Mouse (Mus musculus) testis, adult 2 months (tissue): ENCODE measurements at regions not wholly inside any gene's neighbourhood (a gene's known extent, or its start where the extent isn't known, plus 50 kb on each side); places are given as distances from the start of the nearest gene placed in this dataset.

Source experiments
- H3K27ac ChIP-seq: fragments of 200-500 bp; 2 replicates; pipeline ENCODE4 v1.5.1; 2012; ENCODE audit warnings: low read depth, low read length; ENCODE audit not compliant: control insufficient read depth, insufficient read depth
- H3K27me3 ChIP-seq: fragments of 200-500 bp; 2 replicates; pipeline ENCODE4 v1.6.1; 2012; ENCODE audit warnings: mild to moderate bottlenecking, low read length, moderate library complexity; ENCODE audit not compliant: control insufficient read depth, insufficient read depth
- H3K36me3 ChIP-seq: fragments of 200-500 bp; 2 replicates; pipeline ENCODE4 v1.6.1; 2012; ENCODE audit warnings: mild to moderate bottlenecking, low read length; ENCODE audit not compliant: control insufficient read depth, insufficient read depth
- H3K4me1 ChIP-seq: fragments of 200-500 bp; 2 replicates; pipeline ENCODE4 v1.6.1; 2012; ENCODE audit warnings: low read length; ENCODE audit not compliant: control insufficient read depth, insufficient read depth
- H3K4me3 ChIP-seq: fragments of 200-500 bp; 2 replicates; pipeline ENCODE4 v1.5.1; 2012; ENCODE audit warnings: low read depth, mild to moderate bottlenecking, low read length, moderate library complexity, mixed read lengths; ENCODE audit not compliant: control insufficient read depth
- CTCF ChIP-seq: fragments of 200-500 bp; IDR thresholded peaks from 2 replicates; pipeline ENCODE4 v1.5.1; 2012; ENCODE audit warnings: low read depth, mild to moderate bottlenecking, inconsistent platforms, low read length, moderate library complexity; ENCODE audit not compliant: control insufficient read depth, insufficient read depth, insufficient replicate concordance
- POLR2A ChIP-seq: fragments of 200-500 bp; IDR thresholded peaks from 2 replicates; pipeline ENCODE4 v1.6.1; 2012; ENCODE audit warnings: low read depth, mild to moderate bottlenecking, inconsistent platforms, low read length, moderate library complexity; ENCODE audit not compliant: control insufficient read depth

- no peaks in the 10 kb centered on the region for H3K4me1 ChIP-seq
- no peaks in the 10 kb centered on the region for H3K36me3 ChIP-seq
- H3K27ac ChIP-seq: no peak overlapping the region
- TF ChIP-seq CTCF: no peak
- TF ChIP-seq POLR2A: no peak
- H3K4me3 ChIP-seq: no peak overlapping the region
- H3K27me3 ChIP-seq: no peaks in the 10 kb centered on the region
These were observed 64.1 kb downstream of the Gm11983 start for GRCm38 (mm10) chr11:6773364-6773763.

- no peak for TF ChIP-seq CTCF
- no peak for TF ChIP-seq POLR2A
- H3K4me1 ChIP-seq: no peaks in the 10 kb centered on the region
- no peak overlapping the region for H3K4me3 ChIP-seq
- no peaks in the 10 kb centered on the region for H3K36me3 ChIP-seq
- no peaks in the 10 kb centered on the region for H3K27me3 ChIP-seq
- no peak overlapping the region for H3K27ac ChIP-seq
These were observed 68.1 kb downstream of the Gm11983 start for GRCm38 (mm10) chr11:6769437-6769765.

DNA sequence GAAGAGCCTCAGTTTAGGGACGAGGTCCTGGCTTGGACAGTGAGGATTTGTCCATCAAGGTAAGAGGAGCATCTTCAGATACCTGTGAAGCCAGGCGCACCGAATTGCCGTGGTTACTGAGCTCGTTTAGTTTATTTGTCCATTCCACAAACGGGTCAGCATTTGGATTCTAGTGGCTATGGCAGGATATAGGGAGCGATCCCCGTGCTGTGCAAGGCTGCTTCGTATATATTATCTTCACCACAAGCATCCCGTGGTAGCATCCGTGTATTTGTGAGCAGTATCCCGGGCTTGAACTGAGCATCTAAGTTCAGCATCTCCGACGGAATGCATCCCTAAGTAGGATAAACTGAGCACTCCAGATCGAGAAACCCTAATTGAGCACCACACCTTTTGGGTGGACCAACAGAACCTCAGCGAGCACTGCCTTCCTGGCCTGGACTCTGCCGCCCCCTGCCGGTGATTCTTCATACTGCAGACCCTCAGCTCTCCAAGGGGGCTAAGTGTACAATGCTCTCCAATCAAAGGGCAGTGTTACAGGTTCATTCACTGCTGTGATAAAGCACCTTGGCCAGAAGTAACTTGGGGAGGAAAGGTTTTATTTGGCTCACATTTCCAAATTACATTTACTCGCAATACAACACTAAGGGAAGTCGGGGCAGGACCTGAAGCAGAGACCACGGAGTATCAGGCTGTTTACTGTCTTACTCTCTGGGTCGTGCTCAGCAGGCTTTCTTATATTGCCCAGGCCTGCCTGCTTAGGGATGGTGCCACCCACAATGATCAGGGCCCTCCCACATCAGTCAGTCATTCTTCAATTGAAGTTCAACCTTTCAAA lies 68.6 kb downstream of the Gm11983 start:
- no peak overlapping the region for H3K27ac ChIP-seq
- H3K36me3 ChIP-seq: no peaks in the 10 kb centered on the region
- peak overlapping the region; percentile 8 for H3K4me3 ChIP-seq
- H3K4me1 ChIP-seq: no peaks in the 10 kb centered on the region
- no peak for TF ChIP-seq POLR2A
- TF ChIP-seq CTCF: peak; percentile 99
- H3K27me3 ChIP-seq: no peaks in the 10 kb centered on the region

DNA sequence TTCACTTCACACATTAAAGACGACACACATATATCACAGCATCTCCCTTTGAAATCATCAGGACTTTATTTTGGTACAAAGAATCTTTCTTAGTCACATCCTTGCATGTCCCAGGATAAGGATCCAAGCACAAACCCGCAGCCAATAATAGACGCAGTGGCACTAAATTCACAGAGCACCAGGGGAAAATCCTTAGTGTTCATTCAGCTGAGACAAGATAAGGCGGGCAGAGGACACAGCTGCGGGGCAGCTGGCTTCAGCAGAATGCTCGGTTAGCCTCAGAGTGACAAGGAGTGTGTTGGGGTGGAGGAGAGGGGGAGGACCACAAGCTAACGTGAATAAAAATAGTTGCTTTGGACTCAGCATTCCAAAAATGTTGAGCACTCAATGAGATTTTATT lies 70.7 kb downstream of the Gm11983 start:
- TF ChIP-seq POLR2A: no peak
- no peak for TF ChIP-seq CTCF
- Histone ChIP-seq H3K36me3 (no peaks in the 10 kb centered on the region), H3K4me3 (no peak overlapping the region), H3K27ac (no peak overlapping the region), H3K4me1 (no peaks in the 10 kb centered on the region), H3K27me3 (no peaks in the 10 kb centered on the region)

DNA sequence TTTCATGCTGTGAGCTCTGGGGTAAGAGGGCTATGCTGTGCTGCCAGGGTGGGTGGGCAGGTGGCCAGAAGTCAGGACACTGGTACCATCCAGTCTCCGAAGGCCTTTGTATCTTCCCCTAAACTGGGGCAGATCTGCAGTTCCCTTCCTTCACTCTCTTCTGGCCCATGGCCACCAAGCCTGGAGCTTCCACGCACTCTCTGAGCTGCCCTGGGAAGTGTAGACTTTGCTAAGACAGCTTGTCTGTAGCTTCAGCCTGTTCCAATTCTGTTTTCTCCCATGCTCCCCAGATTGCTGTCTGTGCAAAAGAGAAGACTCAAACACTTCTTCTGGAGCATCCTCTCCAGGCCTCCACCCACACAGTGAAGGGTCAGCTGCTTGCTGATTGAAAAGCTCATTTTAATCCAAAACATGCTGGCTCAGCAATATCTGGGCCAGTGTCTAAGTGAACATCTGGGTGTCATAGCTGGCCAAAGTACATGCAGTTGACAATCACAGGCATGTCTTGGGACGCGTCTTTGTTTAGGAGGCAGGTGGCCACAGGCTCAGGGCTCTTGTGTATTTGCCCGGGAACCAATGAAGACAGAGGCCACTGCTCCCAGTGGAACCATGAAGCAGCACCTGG lies 72.0 kb downstream of the Gm11983 start:
- H3K27me3 ChIP-seq: no peaks in the 10 kb centered on the region
- H3K27ac ChIP-seq: no peak overlapping the region
- H3K4me3 ChIP-seq: no peak overlapping the region
- TF ChIP-seq POLR2A (no peak), CTCF (no peak)
- no peaks in the 10 kb centered on the region for H3K36me3 ChIP-seq
- no peaks in the 10 kb centered on the region for H3K4me1 ChIP-seq

DNA sequence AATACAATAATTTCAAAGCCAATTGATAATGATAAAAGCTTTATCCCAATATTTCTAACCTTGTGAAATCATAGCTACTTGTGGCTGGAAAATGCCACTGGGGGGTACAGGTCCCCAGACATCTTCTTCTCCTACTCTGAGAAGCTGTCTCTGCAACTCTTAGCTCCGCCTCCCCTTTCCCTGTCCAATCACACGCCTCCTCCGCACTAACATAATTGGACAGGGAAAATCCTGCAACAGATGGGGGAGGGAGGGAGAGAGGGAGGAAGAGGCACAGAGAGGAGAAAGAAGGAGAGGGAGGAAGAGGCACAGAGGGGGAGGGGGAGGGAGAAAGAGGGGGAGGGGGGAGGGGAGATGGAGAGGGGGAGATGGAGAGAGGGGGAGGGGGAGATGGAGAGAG lies 73.3 kb downstream of the Gm11983 start:
- no peaks in the 10 kb centered on the region for H3K27me3 ChIP-seq
- H3K4me1 ChIP-seq: no peaks in the 10 kb centered on the region
- H3K36me3 ChIP-seq: no peaks in the 10 kb centered on the region
- TF ChIP-seq POLR2A: no peak
- TF ChIP-seq CTCF: no peak
- H3K27ac ChIP-seq: no peak overlapping the region
- H3K4me3 ChIP-seq: no peak overlapping the region

DNA sequence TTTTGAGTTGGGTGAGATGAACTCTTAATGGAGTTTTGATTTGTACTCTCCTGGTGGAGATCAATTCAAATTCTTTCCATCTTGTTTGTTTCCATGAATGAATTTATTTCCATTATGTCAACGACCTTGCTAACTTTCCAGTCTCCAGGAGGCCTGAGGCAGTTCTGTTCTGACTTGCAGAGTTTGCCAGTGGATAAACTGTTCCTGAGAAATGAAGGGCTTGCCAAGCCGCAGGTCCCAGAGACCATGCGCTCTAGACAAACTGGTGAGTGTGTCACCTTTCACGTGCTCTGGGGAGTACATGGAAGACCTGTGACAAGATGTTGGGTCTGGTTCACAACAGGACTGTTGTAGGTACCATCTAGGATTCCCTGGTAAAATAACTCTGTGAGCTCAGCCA lies 74.5 kb downstream of the Gm11983 start:
- H3K4me1 ChIP-seq: no peaks in the 10 kb centered on the region
- H3K27ac ChIP-seq: no peak overlapping the region
- H3K27me3 ChIP-seq: no peaks in the 10 kb centered on the region
- TF ChIP-seq CTCF (no peak), POLR2A (no peak)
- no peaks in the 10 kb centered on the region for H3K36me3 ChIP-seq
- H3K4me3 ChIP-seq: no peak overlapping the region
